Mouse (Mus musculus) neutrophil, adult 5-6 weeks (primary cell): Measurements from ENCODE around the gene Atp5f1. TPM values are rescaled to one million over a fixed set of nuclear protein-coding genes. Genes with fewer than 3 reads are reported as not detected.
"Not testable (repeated sequence)": the region's sequence is repeated elsewhere in the genome, so short reads cannot be mapped to it uniquely, and the experiment has no call there.

Experiments
- ATAC-seq: fragments of 151-379, 151-347 bp; 2 replicates; pipeline ENCODE4 v1.8.0; 2017; ENCODE audit warnings: mild to moderate bottlenecking, moderate TSS enrichment; ENCODE audit not compliant: insufficient number of reproducible peaks, poor library complexity, low FRiP score, severe bottlenecking; ENCODE audit errors: extremely low read depth
- total RNA-seq: library from RNA; stranded (forward); fragments of 200-1000 nt; gene quantifications from 2 replicates; pipeline ENCODE4 v1.2.3, GENCODE M21; 2017

Gene Atp5f1
- 296 and 319 TPM in 2 replicates for total RNA-seq

DNA sequence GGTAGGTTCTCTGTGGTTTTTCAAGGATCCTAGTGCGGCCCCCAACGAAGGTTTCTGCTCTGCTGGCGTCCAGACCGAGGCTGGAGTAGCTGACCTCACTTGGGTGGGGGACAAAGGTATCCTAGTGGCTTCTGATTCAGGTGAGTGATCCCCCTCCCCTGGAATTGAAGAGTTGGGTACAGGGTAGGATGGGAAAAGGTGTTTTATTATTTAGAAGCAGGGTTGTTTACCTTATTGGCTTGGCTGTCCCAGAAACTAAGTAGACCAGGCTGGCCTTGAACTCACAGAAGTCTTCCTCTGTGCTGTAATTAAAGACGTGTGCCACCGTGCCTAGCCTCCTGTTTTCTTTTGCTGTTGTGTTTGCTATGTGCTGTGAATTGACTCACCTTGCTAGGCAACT, at the start of gene Atp5f1:
Gene Atp5f1 (minus strand): TSS at position 101 of the 400 bp plus-strand sequence.
- no peak for ATAC-seq

DNA sequence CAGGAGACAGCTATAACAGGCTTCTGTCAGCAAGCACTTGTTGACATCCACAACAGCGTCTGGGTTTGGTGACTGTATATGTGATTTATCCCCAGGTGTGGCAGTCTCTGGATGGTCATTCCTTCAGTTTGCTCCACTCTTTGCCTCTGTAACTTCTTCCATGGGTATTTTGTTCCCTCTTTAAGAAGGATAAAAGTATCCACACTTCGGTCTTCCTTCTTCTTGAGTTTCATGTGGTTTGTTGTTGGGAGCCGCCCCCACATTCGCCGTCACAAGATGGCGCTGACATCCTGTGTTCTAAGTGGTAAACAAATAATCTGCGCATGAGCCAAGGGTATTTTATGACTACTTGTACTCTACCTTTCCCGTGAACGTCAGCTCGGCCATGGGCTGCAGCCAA, 43.5 kb upstream of the Atp5f1 start:
- not testable (repeated sequence) for ATAC-seq

DNA sequence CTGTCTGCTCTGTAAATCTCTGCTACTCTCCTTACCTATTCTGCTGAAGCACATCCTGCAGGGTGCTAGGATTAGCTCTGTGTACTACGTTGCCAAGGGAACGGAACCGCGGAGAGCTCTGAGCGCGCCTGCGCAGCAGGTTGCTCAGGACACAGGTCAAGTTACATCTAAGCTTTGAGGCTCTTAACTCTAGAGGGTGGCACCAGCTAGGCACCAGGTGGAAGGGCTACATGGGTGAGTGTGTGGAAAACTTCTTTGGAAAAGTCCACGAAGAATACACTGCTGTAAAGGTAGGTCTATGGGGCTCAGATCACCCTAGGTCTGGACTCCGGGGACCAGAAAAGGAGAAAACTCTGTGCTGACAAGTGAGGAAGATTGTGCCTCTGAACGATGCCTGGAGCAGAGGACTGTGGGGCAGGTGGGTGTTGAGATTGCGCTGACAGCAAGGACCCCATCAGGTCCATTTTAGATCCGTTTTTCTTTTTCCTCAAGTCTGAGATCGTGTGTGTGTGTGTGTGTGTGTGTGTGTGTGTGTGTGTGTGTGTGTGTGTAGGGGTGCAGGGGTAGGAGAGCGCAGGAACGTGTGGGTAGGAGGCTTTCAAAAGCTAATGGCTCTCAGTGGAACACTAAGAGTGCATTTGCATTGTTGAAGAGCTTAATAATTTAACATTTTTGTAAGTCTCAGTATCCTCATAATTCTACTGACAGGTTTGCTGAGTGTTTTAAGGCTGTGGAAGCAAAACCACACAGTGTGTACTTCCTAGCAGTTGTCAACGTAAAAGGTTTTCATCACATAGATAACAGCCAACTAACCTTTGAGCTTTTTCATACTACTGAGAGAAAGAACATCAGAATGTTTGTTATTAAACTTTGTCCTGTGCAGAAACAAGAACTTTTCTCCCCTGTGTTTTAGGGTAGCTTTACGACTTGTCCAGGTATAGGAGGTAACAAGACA, 41.8 kb upstream of the Atp5f1 start:
- ATAC-seq: peak; percentile 97

DNA sequence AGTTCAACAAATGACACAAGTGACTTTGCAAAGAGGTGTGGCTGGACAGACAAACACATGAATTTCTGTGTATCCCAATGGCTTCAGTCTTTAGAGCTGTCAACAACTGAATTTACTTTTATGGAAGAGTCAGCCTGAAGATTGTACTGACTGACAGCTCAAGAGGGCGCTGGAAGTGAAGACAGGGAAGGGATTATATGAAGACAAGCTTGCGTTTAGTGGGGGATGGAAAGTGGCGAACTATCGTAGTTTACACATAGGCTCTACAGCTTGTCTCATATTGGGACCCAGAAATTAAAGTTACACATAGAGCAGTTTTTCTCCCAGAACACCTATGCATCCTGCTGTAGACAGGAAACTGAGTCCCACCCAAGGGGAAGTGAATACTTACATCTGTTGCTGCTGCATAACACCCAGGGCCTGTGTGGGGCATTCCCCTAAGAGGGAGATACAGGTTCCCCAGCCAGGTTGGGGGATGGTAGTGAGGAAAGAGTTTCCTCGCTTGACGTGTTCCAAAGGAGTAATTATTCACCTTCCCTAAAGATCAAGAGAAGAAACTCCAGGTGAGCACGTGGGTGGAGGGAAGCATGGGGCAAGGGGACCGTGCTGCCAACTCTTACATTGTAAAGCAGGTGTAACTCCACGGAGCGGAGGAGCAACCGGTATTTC, 40.9 kb upstream of the Atp5f1 start:
- ATAC-seq: 0 out of 2 replicates have a peak, but pooled peaks have one; percentile 24

DNA sequence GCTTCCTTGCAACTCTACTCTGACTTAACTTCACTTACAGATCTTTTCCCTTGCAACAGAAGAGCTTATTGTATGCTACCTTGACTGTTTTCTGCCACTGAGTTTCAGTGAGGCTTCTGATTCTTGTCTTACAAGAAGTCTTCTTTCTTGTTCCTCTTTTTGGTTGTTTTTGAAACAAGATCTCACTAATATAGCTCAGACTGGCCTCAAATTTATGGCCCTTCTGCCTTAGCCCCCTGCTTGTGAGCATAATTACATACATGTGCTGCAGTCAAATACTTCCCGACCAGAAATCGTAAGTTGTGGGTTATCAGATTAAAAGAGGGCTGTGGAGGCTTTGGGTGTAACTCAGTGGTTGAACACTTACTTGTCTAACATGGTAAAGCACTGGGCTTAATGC, 34.8 kb upstream of the Atp5f1 start:
- peak; percentile 55 for ATAC-seq

DNA sequence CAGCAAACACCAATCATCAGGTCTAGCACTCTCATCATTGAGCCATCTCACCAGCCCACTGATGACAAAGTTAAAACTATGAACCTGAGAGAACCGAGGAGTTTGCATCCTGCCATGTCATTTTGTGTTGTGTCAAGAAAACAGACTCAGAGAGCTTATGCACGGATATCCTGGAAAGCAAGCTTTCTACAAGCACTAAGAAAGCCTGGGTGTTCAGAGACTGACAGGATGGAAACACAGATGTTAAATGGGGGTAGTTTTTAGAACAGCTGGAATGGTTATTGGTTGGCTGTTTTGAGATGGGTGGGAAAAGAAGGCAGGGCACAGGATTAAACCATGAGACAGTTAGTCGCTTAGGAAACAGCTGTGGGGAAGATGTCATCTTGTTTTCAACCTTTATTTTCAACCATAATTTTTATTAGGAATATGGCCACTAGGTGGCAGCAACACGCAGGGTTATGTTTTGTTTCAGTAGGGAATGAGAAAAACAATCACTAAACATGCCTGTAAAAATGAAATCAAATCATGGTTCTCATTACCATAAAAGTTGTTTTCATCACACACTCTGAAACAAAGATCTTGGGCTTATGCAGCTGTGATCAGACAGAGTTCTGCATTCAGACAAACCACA, 31.9 kb upstream of the Atp5f1 start:
- peak; percentile 74 for ATAC-seq

DNA sequence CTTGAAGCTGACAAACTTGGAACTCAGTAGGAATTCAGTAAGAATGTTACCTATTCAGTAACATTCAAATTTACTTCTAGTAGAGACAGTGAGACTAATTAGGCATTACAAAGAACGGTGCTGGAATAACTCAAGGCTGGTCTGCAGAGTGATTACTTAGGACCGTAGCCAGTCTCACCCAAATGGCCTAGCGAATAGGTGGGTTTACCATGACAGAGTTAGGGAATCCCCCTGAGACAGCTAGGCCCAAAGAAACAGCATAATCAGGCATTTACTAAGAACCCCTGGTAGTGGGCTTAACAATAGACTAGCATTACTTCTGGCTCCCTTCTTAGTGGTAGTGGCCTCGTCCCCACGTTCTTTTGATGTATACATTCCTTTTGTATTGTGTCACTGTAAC, 29.7 kb upstream of the Atp5f1 start:
- ATAC-seq: not testable (repeated sequence)

DNA sequence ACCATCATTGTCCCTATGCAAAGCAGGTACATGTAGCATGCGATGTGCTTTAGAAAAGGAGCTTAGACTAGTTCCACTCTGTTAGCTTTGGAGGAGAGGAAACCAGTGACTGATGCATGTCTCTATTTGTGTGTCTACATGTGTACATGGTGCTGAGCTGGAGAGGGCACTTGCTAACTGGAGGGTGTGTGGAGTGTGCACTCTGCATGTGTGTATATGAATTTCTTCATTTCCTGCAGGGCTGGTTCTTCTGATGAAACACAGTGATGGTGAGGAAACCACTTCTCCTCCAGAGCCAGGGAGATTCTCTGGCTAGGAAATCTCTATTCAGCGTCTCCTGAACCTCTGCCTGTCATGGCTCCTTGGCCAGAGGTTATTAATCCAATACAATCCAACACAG, 14.3 kb upstream of the Atp5f1 start:
- ATAC-seq: peak; percentile 72; the same call in 1 of the 2 replicates

DNA sequence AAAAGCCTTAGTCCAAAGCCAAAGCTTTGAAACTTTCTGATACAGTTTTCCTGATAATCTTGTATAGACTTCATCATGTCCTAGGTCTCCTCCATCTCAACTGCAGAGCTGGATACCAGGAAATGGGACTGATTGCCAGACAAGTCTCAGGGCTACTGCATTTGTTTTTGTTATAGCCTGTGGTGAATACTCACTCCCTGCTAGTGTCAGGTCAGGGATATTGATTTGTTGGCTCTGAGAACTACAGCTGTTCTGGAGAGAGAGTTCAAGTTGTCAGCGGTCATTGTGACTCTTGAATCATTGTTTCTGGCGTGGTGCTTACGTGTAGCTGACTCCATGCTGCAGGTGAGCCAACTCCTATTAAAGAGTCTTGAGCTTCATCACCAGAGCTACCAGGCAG, 13.5 kb upstream of the Atp5f1 start, which contains the start of gene Ovgp1:
Gene Ovgp1 (plus strand): TSS at position 301 of the 400 bp plus-strand sequence.
- ATAC-seq: no peak

DNA sequence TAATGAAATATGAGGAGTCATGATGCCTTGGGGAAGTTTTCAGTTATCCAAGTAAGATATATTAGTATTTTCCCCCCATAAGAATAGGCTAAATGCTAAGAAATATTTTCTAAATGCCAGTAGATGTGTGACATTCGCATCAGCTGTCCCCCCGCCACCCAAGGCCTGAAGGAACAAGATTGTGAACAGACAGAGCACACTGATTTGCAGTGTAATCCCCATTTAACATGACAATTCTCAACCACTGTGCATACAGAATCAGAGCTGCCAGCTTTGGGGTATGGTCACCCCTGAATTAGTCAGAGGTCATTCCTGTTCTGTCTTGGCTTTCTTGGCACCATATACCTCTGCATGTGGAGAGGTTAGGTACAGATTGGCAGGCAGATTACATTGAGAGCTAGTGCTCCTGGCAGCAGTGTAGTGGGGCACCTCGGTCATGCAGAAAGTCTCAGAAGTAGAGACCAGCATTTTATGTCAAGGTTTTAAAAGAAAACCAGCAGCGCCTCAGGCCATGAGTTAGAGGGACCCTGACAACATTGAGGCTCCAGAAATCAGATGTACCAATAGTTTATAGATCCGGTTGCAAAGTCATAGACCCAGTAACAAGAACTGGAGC, 12.0 kb upstream of the Atp5f1 start:
- no peak for ATAC-seq

DNA sequence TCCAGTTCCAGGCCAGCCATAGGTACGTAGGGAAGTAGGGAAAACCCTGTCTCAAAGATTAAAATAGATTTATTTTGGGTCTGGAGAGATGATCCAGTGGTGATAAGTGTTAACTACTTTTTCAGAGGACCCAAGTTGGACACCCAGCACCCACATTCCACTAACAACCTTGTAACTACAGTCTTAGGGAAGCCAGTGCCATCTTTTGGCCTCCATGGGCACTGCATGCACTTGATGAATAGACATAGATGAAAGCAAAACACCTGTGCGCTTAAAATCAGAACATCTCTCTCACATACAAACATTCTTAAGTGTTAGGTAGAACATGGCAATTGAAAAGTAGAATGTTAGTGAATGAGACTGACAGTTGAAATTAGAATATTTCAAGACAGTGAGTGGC, 801 bp upstream of the Atp5f1 start:
- ATAC-seq: no peak

DNA sequence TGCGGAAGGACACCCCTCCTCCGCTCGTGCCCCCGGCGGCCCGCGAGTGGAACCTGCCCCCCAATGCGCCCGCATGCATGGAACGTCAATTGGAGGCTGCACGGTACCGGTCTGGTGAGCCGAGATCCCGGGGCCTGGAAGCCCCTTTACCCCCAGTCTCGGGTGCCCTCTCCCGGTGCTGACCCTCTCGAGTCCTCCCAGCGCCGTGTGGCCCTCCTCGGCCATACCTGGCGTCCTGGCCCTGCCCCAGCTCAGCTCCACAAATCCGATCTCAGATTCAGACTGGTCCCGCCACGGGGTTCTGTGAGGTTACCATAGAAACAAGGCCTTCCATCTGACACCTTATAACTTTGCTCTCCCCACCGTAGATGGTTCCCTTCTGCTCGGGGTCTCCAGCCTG, 314 bp downstream of the Atp5f1 start:
- ATAC-seq: peak; percentile 2; the same call in 1 of the 2 replicates

DNA sequence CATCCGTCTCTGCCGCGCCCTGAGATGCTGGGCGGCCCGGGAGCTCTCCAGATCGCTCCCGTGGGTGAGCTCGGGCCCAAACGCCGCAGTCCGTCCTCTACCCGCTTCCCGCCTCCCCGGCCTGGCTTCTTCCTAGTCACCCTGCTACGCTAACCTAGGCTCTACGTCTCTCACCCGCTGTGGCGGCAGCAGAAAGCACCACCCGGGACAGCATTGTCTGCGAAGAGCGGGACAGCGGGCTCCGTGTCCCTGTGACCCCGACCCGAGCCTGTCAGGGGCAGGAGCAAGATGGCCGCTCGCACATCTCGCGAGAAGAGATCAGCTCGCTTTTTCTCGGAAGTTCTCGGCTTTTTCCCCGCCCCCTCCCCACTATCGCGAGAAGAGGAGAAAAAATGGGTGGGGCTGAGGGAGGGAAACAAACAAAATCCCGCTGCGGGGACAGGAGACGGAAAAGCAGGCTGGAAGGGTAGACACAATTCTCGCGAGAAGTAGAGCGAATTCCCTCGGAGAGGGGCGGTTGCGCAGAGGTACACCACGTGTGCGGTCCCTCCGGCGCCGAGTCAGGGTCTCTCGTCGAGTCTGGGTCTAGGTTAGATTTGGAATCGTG, 822 bp downstream of the Atp5f1 start, which contains the start of gene Wdr77:
Gene Wdr77 (plus strand): TSS at position 396 of the 607 bp plus-strand sequence.
- peak; percentile 93 for ATAC-seq

DNA sequence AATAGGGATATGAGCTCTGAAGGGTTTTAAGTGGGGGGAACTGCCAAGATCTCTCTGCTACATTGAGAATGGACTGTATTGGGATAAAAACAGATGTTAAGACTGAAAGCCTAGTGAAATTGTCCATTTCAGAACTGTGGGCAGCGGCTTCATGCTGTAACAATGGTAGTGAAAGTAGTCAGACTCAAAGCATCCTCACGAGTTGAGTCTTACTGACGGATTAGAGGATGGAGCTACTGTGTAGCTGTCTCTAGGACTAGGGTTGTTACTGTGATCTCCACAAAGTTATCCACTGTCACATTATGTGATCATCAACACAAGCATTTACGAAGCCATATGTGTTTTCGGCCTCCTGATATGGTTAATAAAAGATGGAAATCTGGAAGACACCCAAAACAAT, 1.7 kb downstream of the Atp5f1 start:
- ATAC-seq: no peak

DNA sequence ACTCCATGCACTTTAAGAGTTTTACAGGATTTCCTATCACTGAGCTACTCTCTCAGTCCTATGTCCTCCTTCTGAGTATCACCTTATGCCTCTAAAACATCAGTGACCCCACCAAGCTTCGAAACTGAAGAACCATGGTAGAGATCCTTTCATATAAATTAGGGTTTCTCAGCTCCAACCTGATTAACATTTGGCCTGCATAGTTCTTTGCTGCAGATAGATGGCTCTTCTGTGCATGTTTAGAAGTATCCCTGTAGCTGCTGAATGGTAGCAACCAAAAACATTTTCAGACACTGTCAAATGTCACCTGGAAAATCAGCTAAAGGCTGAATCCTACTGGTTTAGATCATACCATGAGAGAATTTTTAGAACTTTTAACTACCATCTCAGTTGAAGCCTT, 2.7 kb downstream of the Atp5f1 start:
- ATAC-seq: no peak

DNA sequence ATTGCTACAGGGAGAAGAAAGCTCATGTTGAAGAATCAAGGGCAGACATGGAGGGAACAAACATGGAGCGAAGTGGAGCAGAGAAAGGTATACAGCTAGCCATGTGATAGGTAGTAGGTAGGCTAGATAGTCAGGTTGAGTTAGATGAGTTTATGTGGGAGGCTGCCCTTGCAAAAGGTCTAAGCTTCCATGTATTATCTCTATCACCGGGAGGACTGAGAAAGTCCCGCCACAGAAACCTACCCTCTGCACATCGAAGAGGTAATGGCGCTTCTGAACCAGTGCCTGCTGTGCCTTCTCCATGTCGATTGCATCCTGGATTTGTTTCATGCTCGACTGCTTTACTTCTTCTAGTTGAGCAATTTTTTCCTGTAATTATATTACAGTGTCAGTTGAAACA, 8.6 kb downstream of the Atp5f1 start:
- no peak for ATAC-seq

DNA sequence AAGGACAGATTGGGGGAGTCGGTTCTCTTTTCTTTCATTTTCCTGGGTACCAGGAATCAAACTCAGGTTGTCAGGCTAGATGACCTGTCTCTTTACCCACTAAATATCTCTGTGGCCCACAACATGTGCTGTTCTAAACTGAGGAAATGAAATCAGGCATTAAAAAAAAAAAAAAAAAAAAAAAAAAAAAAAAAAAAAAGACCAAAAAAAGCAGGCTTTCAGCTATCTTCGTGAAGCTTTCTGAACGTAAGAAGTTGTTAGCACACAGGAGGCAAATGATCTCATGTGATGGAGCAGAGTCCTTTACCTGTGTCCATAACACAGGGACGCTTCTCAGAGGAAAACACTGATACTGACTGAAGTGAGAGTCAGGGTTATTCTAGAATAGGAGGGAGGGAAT, 23.8 kb downstream of the Atp5f1 start:
- ATAC-seq: no peak

DNA sequence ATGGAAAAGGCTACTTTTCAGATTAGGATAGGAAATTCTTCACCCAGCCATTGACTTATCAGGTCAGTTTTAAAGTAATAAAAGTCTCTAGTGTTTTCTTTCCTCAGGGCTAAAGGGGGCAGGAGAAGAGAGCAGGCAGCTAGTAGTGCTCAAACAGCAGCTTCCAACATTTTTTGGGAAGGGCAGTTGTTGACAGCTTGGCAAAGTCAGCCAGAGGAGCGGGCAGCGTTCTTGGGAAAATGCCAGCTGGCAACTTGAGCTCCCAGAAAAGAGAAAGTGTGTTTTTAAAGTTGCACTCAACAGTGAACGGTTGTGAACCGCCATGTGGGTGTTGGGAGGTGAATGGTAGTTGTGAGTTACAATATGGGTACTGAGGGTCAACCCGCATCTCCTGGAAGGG, 24.9 kb downstream of the Atp5f1 start:
- no peak for ATAC-seq

DNA sequence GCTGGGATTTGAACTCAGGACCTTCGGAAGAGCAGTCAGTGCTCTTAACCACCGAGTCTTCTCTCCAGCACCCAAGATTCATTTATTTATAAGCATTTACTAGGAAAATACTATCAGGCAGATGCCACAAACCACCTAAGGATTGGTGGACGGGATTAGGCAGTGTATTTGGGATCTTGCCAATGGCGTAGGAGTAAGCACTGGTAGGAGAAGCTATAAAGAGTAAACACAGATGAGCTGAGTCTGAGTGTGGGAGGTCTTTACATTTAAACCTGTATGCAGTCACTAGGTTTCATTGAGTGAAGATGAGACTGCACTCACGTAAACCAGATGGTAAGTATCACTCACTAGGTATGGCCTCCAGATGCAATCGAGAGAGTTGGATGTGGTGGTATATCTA, 26.0 kb downstream of the Atp5f1 start:
- ATAC-seq: no peak
